ENCODE assay signal across 13 mouse cellular contexts in genomic region chr1:44218876-44219275, GRCm38 (mm10). TPM values are rescaled to one million over a fixed set of nuclear protein-coding genes. Genes with fewer than 3 reads are reported as not detected.
A peak's percentile ranks its signal among the peaks of the same experiment; 100 is the strongest.
DNase-seq lines count a peak whose midpoint lies in the region; TF ChIP-seq lines count a peak whose summit lies in the region.
"Had no signal": no experiment of that assay in that cellular context is flagged by ENCODE, and none has a peak within 500 bp of the region (broad histone marks: within the 10 kb centered on the region; RNA-seq: fewer than 3 reads in every experiment).

TSS of gene Mettl21e (minus strand) at chr1:44218961.

- DNase-seq in frontal cortex, adult 2 months (ENCODE audit: extremely low spot score in 1 of 2, low spot score in 1 of 2), result peak; percentile 7 to 32
- no peak for DNase-seq in frontal cortex, postnatal 25 days (ENCODE audit: low spot score in 2 of 2)
- peak; percentile 19 for DNase-seq in right cerebral cortex, adult 18-20 months
- DNase-seq in right cerebral cortex, postnatal 10 days (ENCODE audit: low spot score in 2 of 2), result no peak
- DNase-seq in lung, adult 2 months, result peak; percentile 16
- DNase-seq in cerebellum, adult 8-10 months, result no peak
- DNase-seq in right cerebral cortex, postnatal 14 days, result no peak
- DNase-seq in cerebellum, adult 9-11 months, result no peak
- DNase-seq: adrenal gland, adult 2 months; layer of hippocampus, postnatal 36 days had no signal

- no peak for TF ChIP-seq POLR2A in lung, adult 2 months (IDR thresholded peaks at IDR 0.05; ENCODE audit: borderline replicate concordance, extremely low read depth, low read depth, low read length)

- peak within 1 kb of the TSS; percentile 29 for H3K4me3 ChIP-seq in lung, adult 2 months (replicated peaks; ENCODE audit: extremely low read depth, low read depth, low read length)
- H3K4me3 ChIP-seq: limb, embryonic 15.5 days had no signal

- no peak for TF ChIP-seq CTCF in lung, adult 2 months (IDR thresholded peaks at IDR 0.05; ENCODE audit: insufficient read depth, low read length)

- 53% methylated on average over 1 of the region's 1 CpGs for WGBS in lung, adult 2 months

- no peaks in the 10 kb centered on the region for H3K4me1 ChIP-seq in lung, adult 2 months (ENCODE audit: control insufficient read depth, insufficient read depth, low read length)

RNA-seq across cellular contexts. Expression of gene Mettl21e, which starts in this region (rescaled TPM):
- 0.04 TPM in 2 replicates for polyA plus RNA-seq in frontal cortex, adult 2 months (2012; rRNA removed)
- polyA plus RNA-seq in lung, adult 2 months (2012; rRNA removed), result 0.34 TPM in 2 replicates
- polyA plus RNA-seq: adrenal gland, adult 2 months; inflammation-experienced regulatory T-cells, adult 6 months; stomach, embryonic 14.5 days had no signal

Comparison
In these comparisons a context has a peak if more than half of its experiments do, and no peak if none do; other contexts are left out.
1. Peak in DNase-seq in frontal cortex, adult 2 months; RNA of the gene not detected or under 1 TPM.
2. Peak in DNase-seq and H3K4me3 ChIP-seq in lung, adult 2 months; RNA of the gene not detected or under 1 TPM.